Mouse (Mus musculus) kidney, postnatal 25 days (tissue): ENCODE results near the gene Abhd4.
"Not testable (repeated sequence)": the region's sequence is repeated elsewhere in the genome, so short reads cannot be mapped to it uniquely, and the experiment has no call there.

Experiments used
- DNase-seq, 2 experiments: peaks; one replicate each; pipeline ENCODE4 v3.0.0; 2021; ENCODE audit warnings: mixed read lengths in 2 of 2

Abhd4 gene

GRCm38 (mm10) chr14:54223315-54224063, 30.5 kb upstream of the Abhd4 start:
- DNase-seq, result no peak

DNA sequence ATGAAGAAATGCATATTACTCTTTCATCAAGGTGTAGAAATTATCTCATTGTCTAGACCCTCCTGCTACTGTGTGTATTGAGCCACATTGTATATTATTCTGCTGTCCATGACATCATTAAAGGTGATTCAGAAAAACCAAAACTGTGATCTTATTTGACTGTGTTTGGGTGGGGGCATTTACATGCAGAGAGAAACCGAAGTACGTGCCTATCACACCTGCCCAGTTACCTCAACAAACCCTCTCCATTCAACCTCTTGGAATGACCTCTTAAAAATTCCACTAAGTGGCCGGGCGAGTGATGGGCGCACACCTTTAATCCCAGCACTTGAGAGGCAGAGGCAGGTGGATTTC, 29.9 kb upstream of the Abhd4 start:
- DNase-seq, result no peak

GRCm38 (mm10) chr14:54224484-54225467, 29.2 kb upstream of the Abhd4 start:
- peak in 1 of 2 experiments; percentile 34 for DNase-seq

GRCm38 (mm10) chr14:54225725-54226124, 28.3 kb upstream of the Abhd4 start:
- DNase-seq, result no peak

GRCm38 (mm10) chr14:54226911-54227811, 26.8 kb upstream of the Abhd4 start:
- DNase-seq, result peak; percentile 75 to 87

GRCm38 (mm10) chr14:54227911-54228451, 26.0 kb upstream of the Abhd4 start:
- DNase-seq, result peak; percentile 72 to 75

DNA sequence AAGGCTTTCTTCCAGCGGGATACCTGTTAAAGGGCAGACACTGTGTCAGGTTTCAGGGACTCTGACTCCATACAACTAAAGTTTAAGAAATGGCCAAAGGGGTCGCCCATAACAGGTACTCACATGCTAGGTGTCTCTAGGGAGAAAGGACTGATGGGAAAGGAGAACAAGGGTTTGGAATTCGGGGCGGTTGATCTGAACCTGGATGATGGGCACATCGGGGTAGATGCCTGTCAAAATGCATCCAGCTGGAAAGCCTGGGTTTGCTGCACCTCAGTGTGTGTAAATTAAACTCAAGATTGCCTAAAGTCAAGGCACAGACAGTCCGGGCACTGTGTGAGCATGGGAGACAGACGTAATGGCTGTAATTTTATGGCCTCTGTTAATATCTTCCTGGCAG, 25.5 kb upstream of the Abhd4 start:
- no peak for DNase-seq

DNA sequence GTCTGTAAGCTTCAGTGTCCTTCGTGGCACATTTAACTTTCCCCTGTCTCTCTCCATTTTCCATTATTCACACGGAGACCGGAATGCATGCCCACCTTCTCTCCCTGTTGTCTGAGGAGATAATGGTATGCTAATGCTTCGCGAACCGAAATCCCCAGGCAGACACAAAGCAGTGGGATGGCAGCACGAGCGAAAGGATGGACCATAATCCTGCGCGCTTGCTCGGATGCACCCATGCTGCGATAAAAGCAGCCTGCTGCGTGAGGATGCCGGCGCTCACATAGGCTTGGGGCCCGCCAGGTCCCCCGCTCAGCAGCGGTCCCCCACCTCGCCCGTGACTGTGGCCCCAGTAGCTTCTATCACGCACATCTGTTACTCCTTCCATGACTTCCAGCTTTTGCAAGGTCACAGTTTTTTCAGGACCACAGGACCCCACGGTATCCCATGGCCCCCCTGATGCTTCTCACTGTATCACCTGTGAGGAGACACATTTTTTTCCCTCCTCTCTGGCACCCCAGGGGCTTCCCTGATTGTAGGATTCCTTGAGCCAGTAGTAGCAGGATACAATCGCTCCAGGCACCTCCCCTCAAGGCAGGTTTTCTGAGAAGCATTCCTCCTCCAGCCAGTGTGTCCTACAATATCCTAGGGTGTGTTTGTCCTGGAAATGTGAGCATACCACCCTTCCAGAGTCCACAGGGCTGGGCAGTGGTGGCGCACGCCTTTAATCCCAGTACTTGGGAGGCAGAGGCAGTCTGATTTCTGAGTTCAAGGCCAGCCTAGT, 24.9 kb upstream of the Abhd4 start:
- DNase-seq, result no peak

DNA sequence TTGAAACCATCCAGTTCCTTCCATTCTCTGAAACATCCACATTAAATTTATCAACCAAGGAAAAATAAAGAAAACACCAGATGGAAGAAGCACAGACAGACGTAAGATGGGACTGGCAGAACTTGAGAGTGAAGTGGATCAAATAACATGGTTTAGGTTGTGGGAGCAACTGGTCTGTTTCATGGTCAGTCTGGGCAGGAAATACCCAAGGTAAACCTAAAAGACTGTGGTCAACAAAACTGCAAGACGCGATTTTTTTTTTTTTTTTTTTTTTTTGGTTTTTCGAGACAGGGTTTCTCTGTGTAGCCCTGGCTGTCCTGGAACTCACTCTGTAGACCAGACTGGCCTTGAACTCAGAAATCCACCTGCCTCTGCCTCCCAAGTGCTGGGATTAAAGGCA, 24.1 kb upstream of the Abhd4 start:
- not testable (repeated sequence) for DNase-seq

- DNase-seq, result no peak
Observed at GRCm38 (mm10) chr14:54230638-54231150, 23.3 kb upstream of the Abhd4 start.

DNA sequence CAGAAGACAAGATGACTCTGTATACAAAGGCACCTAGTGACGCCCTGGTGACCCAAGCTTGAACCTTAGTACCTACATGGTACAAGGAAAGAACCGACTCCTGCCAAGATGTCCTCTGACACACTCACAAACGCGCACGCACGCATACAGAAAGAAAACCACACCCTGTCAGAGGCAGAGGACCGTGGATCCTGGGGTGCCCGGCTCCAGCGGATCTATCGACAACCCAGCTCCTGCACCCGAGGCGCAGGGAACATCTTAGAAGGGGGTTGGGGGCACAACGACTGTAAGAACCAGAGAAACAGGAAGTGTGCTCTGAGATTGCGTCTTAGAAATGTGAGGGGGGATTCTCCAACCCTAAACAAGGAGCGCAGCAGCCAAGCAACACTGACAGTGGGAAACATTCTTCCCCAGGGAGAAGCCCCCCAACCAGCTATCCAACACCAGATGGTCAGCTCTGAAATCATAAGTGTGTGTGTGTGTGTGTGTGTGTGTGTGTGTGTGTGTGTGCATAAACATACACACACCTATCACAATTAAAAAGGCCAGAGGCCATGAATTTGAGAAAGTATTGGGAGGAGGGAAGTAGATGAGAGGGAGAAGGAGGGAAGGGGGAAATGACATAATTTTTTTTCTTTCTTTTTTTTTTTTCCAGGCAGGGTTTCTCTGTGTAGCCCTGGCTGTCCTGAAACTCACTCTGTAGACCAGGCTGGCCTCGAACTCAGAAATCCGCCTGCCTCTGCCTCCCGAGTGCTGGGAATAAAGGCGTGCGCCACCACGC, 22.6 kb upstream of the Abhd4 start:
- DNase-seq, result no peak

GRCm38 (mm10) chr14:54232143-54232542, 21.8 kb upstream of the Abhd4 start:
- no peak for DNase-seq

DNA sequence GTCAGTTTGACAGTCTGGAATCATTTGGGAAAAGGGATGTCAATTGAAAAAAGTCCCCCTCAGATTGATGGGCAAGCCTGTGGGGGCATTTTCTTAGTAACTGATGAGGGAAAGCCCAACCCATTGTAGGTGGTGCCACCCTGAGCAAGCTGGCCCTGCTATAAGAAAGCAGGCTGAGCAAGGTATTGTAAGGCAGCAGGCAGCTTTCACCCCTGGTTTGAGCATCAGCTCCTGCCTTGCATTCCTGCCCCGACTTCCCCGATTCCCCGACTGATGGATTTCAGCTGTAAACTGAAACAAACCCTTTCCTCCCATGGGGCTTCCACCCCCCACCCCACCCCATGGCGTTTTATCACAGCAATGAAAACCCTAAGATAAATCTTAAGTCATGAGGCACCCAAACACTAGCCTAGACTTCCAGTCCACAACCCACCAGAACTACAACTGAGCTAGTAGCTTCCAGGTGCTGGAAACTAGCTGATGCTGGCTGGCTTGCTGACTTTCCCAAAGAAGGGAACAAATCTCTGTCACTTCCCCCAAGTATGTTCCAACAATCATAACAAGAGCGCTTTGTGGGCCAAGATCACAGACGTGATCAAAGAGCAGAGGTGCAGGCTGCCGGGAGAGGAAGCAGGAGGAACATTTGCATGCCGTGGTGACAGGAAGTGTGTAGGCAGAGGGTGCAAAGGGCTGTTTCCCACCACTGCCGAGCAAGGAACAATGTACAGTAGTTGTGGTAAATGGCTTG, 21.0 kb upstream of the Abhd4 start:
- peak; percentile 47 to 76 for DNase-seq

DNA sequence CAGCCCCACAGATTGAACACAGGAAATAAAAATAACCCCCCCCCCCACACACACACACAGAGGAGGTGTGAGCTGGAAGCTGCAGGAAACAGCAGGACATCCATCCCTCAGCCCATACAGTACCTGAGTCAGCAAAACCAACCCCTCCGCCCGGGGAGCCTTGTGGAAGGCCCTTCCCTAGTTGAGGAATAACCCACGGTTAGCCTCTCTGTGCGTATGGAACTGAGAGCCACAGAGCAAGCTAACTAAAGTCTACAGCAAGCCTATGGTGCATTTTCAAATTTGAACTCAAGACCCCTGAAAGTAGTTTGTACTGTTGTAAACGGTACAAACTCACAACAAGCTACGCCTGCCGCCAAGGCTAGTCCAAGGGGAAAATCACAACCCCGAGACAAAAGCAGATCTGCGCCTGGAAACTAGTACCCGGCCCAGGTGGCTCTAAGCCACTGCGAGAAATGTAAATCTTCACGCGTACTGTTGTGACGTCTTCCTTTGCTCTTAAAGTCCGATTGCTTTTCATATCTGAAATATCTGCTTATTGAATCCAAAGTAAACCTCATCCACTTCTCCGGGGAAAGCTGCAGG, 20.3 kb upstream of the Abhd4 start:
- DNase-seq, result no peak

DNA sequence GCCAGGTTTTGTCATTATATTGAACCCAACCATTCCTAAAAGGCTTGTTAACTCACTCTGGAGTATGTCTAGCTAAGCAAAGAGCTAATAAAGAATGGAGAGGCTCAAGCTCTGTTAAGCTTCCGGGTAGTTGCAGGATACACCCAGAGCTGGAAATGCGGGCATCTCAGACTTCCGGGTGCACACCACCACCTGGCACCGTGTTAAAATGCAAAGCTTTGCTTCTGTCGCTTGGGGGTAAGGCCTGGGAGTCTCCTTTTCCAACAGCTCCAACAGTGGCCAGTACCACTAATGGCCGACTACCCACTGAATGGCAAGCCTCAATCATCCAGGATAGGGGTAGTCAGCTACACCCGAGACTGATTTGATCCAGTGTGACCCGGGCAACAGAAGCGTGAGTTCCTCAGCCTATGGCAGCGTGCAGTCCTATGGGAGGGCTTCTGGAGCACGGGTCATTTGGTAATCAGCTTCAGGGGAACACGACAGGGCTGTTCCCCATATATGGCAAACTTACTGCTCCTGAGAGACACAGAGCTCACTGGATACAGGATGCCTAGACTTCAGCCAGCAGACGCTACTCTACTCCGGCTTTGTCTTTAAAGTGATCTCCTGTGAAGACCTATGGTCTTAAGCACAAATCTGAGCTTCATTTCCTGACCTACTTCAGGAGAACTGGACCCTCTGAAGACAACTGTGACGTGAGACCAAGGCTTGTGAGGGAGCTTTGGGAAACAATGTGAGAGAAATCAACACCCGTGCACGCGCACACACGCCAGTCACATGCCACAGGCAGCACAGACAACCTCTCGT, 19.6 kb upstream of the Abhd4 start:
- DNase-seq, result no peak

DNA sequence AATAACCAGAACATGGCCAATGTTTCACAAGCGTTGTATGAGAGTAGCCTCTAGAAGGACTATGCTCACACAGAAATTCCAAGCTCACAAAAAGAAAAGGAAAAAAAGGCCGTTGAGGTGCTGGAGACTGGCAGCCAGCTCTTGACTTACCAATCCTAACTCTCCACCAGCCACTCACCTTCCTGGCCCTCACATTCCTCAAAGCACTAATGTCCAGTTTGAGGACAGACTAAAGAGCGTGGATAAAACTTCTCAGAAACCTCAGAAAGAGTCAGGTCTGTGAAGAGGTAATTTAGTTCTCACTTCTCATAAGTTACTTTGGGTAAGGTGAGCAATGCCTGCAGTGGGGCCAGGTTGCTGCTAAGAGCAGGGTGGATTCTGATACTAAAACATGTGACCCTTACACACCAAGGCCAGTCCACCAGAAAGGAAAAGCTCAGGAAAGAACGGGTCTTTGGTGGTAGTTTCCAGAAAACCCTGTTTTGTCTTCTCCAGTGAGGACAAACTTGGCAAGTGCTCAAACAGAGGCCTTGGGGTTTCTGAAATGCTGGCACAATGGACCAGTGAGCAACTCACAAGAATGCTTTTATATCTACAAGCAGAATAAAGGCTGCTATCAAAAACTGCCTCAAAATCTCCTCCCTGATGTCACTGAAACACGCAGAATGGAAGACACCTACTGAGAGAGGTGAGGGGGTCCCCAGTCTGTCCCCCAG, 18.0 kb upstream of the Abhd4 start:
- DNase-seq, result no peak

DNA sequence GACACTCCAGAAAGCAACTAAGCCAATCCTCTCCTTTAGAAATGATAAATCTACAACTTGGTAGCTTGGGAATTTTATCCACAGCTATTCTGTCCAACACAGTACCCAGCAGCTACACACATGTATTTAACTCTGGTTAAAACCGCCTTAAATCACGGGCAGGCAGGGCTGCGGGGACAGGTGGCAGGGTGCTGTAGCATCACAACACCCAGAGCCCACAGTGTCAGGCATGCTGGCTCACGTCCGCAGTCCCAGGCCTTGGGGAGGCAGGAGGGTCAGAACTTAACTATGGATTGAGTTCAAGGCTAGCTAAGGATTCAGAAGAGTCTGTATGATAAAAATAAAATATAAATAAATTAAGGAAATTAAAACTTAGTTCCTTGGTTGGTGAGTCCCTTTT, 17.1 kb upstream of the Abhd4 start:
- no peak for DNase-seq
